Mouse (Mus musculus) E14TG2a.4 (cell line): ENCODE data around the gene Kcnab2.
A peak's percentile ranks its signal among the peaks of the same experiment; 100 is the strongest.

Experiments
- H3K27me3 ChIP-seq: 2 replicates; pipeline ENCODE4 v1.6.1; 2014; ENCODE audit warnings: low read length, control low read depth; ENCODE audit not compliant: insufficient read depth
- H3K36me3 ChIP-seq: 2 replicates; pipeline ENCODE4 v1.6.1; 2014; ENCODE audit warnings: low read length, control low read depth; ENCODE audit not compliant: insufficient read depth
- H3K4me1 ChIP-seq: replicated peaks from 2 replicates; pipeline ENCODE4 v1.6.1; 2014; ENCODE audit warnings: low read depth, low read length, control low read depth
- H3K4me3 ChIP-seq: replicated peaks from 2 replicates; pipeline ENCODE4 v1.5.1; 2014; ENCODE audit warnings: mild to moderate bottlenecking, low read length
- H3K9me3 ChIP-seq: 2 replicates; pipeline ENCODE4 v1.6.1; 2014; ENCODE audit warnings: low read length, control low read depth
- CTCF ChIP-seq: conservative IDR thresholded peaks from 2 replicates; pipeline ENCODE4 v1.5.1; 2014; ENCODE audit warnings: low read length
- NANOG ChIP-seq: IDR thresholded peaks from 2 replicates; pipeline ENCODE4 v1.6.1; 2014; ENCODE audit warnings: borderline replicate concordance, low read length, mixed read lengths
- POU5F1 ChIP-seq: IDR thresholded peaks from 2 replicates; pipeline ENCODE4 v1.6.1; 2014; ENCODE audit warnings: low read length, borderline replicate concordance

Kcnab2 gene

DNA sequence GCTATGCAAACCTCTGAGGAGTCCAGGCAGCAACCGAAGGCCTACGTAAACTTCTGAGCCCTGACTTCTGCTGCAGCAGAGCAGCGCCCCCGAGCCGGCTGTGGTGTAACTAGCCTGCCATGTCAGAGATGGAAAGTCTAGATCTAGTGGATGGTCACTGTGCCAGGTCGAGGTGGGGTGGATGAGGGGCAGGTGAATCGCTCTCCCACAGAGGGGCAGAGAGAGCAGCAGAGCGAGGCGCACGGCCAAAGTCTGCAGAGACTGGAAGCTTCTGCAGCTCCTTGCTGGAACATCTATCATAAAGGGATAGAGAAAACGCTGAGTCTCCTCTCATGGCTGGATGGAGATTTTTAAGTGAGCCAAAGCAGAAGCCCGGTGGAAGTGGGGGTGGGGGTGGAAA is 15.2 kb downstream of the Kcnab2 start:
- no peaks in the 10 kb centered on the region for H3K9me3 ChIP-seq
- H3K36me3 ChIP-seq, result no peaks in the 10 kb centered on the region
- TF ChIP-seq NANOG, result no peak
- no peak for TF ChIP-seq POU5F1
- no peak for TF ChIP-seq CTCF
- H3K27me3 ChIP-seq, result no peaks in the 10 kb centered on the region; the same call in 1 of the 2 replicates
- H3K4me1 ChIP-seq, result no peaks in the 10 kb centered on the region
- no peak overlapping the region for H3K4me3 ChIP-seq

DNA sequence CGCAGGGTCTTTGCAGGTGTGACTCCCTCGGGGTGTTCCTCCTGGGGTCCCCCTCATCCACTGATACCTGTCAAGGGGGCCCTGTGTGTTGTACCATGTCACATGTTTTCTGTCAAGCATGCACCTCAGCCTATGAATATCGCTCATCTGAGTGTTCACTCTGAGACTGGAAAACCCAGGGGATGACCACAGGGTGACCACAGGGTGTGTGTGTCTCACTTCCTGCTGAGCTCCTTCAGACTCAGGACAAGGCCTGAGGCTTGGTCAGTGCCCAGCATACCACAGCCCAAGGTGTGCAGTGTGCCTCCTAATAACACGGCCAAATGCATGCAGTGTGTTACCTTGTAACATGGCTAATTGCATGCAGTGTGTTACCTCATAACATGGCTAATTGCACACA is 20.0 kb downstream of the Kcnab2 start:
- no peak overlapping the region for H3K4me3 ChIP-seq
- no peaks in the 10 kb centered on the region; the same call in 1 of the 2 replicates for H3K27me3 ChIP-seq
- H3K4me1 ChIP-seq, result no peaks in the 10 kb centered on the region
- H3K36me3 ChIP-seq, result no peaks in the 10 kb centered on the region
- TF ChIP-seq NANOG (no peak), POU5F1 (no peak), CTCF (no peak)
- H3K9me3 ChIP-seq, result no peaks in the 10 kb centered on the region

- no peaks in the 10 kb centered on the region for H3K4me1 ChIP-seq
- no peaks in the 10 kb centered on the region for H3K9me3 ChIP-seq
- H3K36me3 ChIP-seq, result no peaks in the 10 kb centered on the region
- TF ChIP-seq NANOG (no peak), POU5F1 (no peak), CTCF (no peak)
- no peak overlapping the region for H3K4me3 ChIP-seq
- no peaks in the 10 kb centered on the region; the same call in 1 of the 2 replicates for H3K27me3 ChIP-seq
These were observed 21.1 kb downstream of the Kcnab2 start for GRCm38 (mm10) chr4:152456609-152457008.

- no peak overlapping the region for H3K4me3 ChIP-seq
- TF ChIP-seq NANOG, result no peak
- TF ChIP-seq CTCF, result no peak
- no peak for TF ChIP-seq POU5F1
- H3K27me3 ChIP-seq, result no peaks in the 10 kb centered on the region
- H3K9me3 ChIP-seq, result no peaks in the 10 kb centered on the region
- H3K4me1 ChIP-seq, result peaks cover 8% of the 10 kb centered on the region
- no peaks in the 10 kb centered on the region for H3K36me3 ChIP-seq
These were observed 23.5 kb downstream of the Kcnab2 start for GRCm38 (mm10) chr4:152454153-152454552.

GRCm38 (mm10) chr4:152453079-152453478 is 24.6 kb downstream of the Kcnab2 start:
- TF ChIP-seq CTCF (0 out of 2 replicates have a peak, but pooled peaks have one; percentile 3), POU5F1 (no peak), NANOG (no peak)
- Histone ChIP-seq H3K4me3 (no peak overlapping the region), H3K27me3 (no peaks in the 10 kb centered on the region), H3K4me1 (peaks cover 18% of the 10 kb centered on the region), H3K36me3 (no peaks in the 10 kb centered on the region), H3K9me3 (no peaks in the 10 kb centered on the region)

GRCm38 (mm10) chr4:152451371-152451770 is 26.3 kb downstream of the Kcnab2 start:
- Histone ChIP-seq H3K27me3 (no peaks in the 10 kb centered on the region), H3K4me3 (no peak overlapping the region), H3K9me3 (peaks cover 1% of the 10 kb centered on the region; the same call in 1 of the 2 replicates), H3K36me3 (no peaks in the 10 kb centered on the region), H3K4me1 (peaks cover 27% of the 10 kb centered on the region)
- no peak for TF ChIP-seq POU5F1

GRCm38 (mm10) chr4:152448666-152449018 is 29.0 kb downstream of the Kcnab2 start:
- peaks cover 7% of the 10 kb centered on the region; the same call in 1 of the 2 replicates for H3K9me3 ChIP-seq
- no peaks in the 10 kb centered on the region for H3K36me3 ChIP-seq
- no peaks in the 10 kb centered on the region for H3K27me3 ChIP-seq
- TF ChIP-seq POU5F1, result no peak
- no peak for TF ChIP-seq NANOG
- TF ChIP-seq CTCF, result no peak
- H3K4me3 ChIP-seq, result peak overlapping the region; percentile 48
- H3K4me1 ChIP-seq, result peaks cover 43% of the 10 kb centered on the region

DNA sequence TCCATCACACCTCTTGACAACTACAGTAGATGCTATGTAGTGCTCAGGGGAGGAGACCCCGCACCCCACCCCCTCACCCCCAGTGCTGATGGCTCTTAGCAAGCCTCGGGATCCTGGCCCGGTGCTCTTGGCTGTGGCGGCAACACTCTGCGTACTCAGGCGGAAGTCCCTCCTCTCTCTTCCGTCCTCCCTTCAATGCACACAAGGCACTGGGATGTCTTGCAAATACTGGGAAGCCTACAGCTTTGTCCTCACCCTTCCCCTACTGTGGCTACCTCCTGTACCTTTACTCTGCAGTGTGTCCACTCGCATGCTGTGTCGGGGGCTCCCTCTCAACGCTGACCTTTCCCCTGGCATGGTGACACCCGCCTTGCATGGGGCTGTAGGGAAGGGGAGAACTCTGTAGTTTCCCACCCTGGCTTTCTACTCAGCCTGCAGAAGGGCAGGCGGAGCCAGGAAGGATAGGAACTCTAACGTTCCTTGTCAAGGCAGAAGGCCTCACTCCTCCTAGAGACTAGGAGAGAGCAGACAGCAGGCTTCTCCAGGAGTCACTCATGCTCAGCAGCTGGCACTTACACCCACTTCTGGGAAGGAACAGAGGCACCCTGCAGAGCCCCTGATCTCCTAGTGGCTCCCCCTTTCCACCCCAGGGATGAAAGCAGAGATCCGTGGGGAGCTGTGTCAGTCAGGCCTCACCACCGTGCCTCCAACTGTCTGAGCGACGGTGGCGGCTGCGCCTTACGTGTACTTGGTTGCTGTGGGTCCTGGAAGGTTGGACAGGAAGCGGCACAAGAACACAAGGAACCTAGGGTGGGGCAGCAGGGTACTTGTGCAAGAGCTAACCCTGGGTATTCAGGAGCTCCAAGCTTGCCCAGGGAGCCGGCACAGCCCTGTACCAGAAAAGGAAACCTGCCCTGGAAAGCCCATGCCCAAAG is 29.7 kb downstream of the Kcnab2 start:
- H3K4me3 ChIP-seq, result peak overlapping the region; percentile 48
- no peaks in the 10 kb centered on the region for H3K27me3 ChIP-seq
- TF ChIP-seq POU5F1 (no peak), CTCF (no peak), NANOG (no peak)
- no peaks in the 10 kb centered on the region for H3K36me3 ChIP-seq
- H3K4me1 ChIP-seq, result peaks cover 43% of the 10 kb centered on the region
- H3K9me3 ChIP-seq, result peaks cover 7% of the 10 kb centered on the region; the same call in 1 of the 2 replicates
